Mouse (Mus musculus) kidney, postnatal 25 days (tissue): ENCODE measurements around the gene Rab31.

Source experiments
- DNase-seq, 2 experiments: peaks; one replicate each; pipeline ENCODE4 v3.0.0; 2021; ENCODE audit warnings: mixed read lengths in 2 of 2

Rab31 gene

DNA sequence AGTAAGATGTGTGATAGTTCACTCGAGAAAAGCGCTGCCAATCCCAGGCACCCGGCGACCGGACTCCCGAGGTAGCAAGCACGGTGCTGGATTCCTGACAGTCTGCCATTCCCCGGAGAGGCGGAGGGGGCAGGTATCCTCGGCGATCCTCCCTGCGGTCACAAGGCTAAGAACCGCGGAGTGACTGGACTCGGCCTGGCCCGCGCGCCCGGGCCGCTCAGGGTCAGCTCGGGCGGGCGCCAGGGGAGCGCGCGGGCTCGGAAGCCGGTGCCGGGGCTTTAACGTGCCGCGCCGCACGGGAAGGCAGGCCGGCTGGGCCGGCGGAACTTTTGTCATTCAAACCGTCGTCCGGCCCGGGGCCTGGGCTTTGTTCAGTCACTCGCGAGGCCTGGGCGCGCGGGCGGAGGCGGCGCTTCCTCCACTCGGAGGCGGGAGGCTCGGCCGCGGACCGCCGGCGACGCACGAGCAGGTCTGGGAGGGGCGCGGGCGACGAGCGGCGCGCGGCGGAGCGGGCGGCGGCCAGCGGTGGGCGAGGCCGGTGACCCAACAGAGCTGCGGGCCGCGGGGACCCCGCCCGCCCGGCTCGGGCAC, 10.1 kb upstream of the Rab31 start, which contains the start of gene Ppp4r1:
Gene Ppp4r1 (plus strand): TSS at position 23 of the 591 bp plus-strand sequence.
- DNase-seq: peak; percentile 84 to 94

DNA sequence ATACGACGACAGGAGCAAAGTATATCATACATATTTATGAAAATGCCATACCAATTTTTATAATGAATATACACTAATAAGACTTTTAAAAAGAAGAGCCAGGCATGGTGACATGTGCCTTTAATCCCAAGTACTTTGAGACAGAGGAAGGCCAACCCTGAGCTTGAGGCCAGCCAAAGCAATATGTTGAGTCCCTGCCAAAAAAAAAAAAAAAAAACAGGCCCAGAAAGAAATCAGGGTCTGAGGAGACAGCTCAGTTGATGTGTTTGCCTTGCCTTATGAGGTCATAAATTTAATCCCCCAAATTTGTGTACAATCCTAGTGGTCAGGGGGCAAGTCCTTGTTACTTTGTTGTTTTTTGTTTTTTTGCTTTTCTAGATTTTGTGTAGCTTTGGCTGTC, 8.4 kb upstream of the Rab31 start:
- DNase-seq: no peak

DNA sequence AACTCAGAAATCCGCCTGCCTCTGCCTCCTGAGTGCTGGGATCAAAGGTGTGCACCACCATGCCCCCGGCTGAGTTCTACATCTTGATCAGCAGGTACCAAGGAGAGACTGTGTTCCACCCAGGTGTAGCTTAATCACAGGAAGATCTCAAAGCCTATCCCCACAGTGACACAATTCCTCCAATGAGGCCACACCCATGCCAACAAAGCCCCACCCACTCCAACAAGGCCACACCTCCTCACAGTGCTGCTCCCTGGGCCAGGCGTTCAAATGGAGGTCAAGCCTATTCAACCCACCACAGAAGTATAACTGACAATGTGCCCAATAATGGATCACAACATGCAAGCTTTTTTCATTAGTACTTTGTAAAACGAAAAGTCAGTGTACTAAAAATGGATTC, 4.9 kb upstream of the Rab31 start:
- no peak for DNase-seq

DNA sequence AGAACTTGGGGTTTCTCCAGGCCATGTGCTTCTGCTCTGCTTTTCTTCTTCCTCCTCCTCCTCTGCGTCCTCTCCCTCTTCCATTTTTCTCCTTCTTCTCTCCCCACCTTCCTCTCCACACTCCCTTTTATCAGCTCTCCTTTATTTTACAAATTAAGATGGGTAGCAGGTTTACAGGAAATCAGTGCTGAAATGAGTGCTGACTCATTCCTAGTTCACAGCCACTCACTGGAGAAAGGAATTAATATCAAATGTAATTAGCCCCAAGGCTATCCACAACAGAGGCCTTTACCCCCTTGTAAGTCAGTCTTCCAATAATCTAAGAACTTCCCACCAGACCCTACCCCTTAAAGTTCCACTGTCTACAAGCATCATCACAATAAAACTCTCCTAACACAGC, 3.7 kb upstream of the Rab31 start:
- no peak for DNase-seq

DNA sequence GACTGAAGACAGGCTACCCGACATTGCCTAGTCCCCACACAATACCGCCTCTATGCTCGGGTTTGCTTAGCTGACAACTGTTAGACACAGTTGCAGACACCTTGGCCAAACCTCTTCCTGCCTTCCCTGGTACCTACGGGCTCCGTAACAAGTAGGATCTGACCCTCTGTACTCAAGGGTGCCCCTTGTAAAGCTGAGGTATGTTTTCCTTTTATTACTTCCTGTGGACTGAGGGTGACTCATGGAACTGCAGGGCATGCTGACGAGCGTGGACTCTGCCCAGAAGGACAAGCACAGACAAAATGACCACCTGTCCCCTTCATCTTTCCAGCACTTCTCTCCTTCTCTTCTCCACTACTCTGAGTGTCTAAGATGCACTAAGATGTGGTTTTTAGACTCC, 1.9 kb upstream of the Rab31 start:
- DNase-seq: peak in 1 of 2 experiments; percentile 45

DNA sequence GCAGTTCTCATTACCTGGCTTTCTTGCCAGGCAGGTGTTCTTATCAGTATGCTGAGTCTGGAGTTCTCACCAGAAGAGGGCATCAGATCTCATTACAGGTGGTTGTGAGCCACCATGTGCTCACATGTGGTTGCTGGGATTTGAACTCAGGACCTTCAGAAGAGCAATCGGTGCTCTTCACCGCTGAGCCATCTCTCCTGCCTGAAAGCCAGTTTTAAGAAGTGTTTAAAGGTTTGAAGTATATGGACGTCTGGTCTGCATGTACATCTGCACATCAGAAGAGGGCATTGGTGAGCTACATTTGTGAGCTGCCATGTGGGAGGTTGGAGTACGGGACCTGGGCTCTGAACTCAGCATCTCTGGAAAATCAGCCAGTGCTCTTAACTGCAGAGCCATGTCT, 1.1 kb upstream of the Rab31 start:
- DNase-seq: no peak

DNA sequence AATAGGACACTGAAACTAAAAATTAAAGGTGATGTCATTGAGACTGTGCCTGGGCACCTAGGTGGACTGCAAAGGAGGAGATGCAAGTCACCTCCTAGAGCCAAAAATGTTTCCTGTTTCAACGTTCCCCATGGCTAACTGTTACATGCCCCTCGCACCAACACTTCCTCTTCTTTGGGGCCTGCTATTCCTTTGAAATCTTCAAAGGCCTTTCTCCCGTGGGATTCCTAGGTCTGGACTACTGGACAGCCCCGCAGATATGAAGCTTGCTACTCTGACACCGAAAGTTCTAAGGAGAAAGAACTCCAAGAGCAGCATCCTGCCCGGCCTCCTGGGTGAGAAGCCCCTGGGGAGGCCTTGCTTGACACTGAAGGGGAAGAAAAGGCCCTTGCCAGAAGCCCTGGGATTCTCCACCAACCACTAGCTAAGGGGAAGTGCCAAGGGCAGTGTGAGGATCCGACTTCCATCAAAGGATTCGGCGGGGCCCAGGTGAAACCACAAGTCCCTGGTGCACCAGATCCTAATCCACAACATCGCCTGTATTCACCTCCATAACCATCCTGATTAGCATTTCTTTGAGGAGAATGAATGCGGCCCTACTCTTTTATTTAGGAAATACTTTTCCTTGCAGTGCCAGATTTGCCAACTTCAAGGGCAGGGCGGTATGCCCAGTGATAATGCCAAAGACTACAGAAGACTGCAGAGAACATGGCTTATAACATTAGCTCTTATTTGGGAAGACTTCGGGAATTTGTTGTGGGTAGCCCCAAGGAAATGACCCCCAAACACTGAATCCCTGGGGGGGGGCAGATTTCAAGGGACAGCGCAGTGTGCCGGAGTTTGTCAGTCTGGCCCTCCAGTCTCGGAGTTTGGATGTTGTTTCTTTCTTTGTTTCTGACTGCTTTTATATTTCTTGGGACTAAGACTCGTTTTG, 1.3 kb downstream of the Rab31 start:
- no peak for DNase-seq

DNA sequence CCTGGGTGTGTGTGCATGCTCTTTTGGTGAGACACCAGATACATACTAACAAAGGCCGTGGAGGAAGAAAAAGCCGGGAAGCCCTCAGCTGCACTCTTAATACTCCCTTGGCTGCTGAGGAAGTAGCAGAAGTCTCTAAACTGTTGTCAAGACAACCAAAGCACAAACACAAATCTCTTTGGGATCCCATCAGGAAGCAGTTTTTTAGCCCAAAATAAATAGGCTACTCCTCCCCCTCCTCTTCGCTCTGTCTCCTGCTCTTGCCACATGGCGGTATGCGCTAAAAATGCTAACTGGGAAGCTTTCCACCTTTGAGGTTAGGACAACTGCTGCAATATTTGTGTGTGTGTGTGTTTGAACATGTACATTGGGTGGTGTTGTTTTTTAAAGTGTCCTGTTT, 4.1 kb downstream of the Rab31 start:
- no peak for DNase-seq

DNA sequence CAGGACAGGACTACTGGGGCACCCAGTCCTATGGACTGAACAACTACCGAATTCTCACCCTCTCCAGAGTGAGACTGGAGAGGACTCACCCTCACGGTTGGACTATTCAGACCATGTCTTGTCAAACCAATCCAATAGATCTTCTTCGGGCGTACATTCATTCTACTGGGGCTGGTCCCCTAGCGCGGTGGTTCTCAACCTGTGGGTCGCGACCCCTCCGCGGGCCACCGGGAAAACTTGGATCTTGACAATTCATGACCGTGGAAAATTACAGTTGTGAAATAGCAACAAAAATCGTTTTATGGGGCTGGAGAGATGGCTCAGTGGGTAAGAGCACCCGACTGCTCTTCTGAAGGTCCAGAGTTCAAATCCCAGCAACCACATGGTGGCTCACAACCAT, 9.3 kb downstream of the Rab31 start:
- DNase-seq: no peak

DNA sequence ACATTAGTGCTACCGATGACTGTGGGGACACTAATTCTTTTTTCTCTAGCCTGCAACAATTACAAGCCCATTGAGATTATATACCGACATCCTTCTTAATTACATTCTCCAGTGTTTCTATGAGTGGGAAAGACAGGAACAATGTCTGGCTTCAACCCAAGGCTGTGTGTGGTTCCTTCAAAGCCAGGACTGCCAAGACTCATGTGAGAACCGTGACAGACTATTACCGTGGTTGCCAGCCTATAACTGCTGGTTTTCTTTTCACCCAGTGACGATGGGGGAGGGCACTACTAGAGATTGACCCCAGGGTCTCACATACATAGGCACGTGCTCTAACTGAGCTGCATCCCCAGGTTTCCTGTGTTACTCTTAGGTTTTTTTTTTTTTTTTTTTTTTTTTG, 15.4 kb downstream of the Rab31 start:
- DNase-seq: peak in 1 of 2 experiments; percentile 8

DNA sequence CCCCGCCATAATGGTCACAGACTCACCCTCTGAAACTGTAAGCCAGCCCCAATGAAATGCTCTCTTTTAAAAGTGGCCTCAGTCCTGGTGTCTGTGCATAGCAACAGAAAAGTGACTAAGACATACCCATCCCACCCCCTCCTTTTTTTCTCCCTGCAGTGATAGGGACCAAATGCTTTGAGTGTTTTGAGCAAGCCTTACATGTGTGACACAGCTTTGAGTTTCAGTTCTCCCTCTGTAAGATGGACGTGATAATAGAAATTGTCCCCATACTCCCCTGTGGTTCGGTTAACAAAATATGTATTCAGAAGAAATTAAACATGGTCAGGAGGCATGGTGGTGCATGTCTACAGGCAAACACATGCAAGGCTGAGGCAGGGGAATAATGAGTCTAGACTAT, 16.7 kb downstream of the Rab31 start:
- DNase-seq: no peak

DNA sequence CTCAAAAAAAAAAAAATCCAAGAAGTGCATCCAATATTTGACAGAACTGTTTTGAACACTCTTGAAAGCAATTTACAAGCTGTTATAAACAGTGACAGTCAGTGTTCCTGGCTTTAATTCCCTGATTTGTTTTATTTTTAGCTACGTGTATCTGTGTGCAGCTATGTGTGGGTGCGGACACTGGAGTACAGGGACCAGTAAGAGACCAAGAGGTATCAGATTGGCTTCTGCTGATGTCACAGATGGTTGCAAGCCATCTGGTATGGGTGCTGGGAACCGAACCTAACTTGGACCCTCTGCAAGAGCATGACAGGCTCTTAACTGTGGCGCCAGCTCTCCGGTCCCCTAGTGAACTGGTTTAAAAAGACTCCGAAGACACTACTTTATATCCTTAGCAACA, 19.4 kb downstream of the Rab31 start:
- no peak for DNase-seq

DNA sequence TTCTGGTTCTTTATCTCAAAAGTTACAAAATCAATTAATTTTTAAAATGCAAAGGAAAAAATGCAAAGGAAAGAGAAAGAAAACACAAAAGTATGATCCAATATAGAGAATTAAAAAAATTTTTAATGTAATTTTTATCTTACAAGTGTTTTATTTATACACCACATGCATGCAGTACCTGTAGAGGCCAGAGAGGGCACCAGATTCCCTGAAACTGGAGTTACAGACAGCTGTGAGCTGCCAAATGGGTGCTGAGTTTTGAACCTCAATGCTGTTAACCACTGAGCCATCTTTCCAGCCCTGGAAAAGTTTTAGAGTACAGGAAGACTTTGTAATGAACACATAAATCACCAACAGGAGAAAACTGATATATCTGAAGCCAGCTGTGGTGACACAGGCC, 22.3 kb downstream of the Rab31 start:
- DNase-seq: peak in 1 of 2 experiments; percentile 10

DNA sequence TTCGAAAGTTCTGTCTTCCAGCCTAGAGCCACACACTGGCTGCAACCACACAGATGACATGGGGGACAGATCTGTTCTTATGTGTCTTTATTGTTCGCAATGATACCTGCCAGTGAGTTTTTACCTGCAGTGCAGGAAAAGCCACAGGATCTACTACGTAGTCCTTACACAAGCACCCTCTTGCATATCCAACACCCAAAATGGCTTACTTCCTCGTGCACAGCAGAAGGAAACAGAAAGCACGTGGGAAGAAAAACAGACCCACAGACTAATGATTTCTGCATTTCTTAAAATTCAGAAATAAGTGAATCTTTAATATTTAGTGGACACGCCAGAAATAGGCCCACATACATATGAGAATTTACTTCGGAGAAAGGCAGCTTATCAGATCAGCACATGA, 22.7 kb downstream of the Rab31 start:
- no peak for DNase-seq

DNA sequence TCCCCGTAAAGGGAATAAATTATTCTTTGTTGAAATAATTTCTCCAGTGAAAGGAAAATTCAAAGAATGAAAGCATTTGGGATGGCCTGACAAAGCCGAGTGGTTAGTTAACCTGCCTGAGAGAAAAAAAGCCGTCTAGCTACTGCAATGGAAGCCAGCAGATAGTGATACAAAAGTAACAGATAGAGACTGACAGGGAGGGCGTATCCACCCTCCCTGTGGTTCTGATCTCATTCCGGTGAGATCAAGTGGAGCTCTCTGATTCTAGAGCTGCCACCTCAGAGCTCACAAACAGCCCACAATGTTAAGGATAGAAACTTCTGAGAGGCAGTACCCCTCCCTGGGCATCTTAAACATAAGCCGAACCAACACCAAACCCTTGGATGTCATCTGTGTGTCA, 23.6 kb downstream of the Rab31 start:
- no peak for DNase-seq

DNA sequence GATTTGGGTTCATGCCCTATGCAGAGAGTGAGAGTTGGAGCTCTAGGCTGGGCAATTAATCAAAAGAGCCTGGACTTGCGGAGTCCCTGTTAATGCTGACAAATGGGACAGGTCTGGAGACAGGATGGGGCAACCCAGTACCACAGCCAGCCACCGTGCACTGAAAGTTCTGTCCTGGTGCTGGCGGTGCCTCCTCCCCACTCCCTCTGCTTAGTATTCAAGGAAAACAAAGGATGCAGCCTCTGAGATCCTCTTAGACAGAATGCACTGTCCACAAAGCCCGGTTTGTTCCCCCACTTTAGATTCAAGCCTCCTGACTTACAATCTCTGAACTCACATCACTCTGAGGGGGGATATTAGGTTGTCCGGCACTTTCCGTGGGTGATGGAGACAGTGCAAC, 26.2 kb downstream of the Rab31 start:
- DNase-seq: no peak

DNA sequence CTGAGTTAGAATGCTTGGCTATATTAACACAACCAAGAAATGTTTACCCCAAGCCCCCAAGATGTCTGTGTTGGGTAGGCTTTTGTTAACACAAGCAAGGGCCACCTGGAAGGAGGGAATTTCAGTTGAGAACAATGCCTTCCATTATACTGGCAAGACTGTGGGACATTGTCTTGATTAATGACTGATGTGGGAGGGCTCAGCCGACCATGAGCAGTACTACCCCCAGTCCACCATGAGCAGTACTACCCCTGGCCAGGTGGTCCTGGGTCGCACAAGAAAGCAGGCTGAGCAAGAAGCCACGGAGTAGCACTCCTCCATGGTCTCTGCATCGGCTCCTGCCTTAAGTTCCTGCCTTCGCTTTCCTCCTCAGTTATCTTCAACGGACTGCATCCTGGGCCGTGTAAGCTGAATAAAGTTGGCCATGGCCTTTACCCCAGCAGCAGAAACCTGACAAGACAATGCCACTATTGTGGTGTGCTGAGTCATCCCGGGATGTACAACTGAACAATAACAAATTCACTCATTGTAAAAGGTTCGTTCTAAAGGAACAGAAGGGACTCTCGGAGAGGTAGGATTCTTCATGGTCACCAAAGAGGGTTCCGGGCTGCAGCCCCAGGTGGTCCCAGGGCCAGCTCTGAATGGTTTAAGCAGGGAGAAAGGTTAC, 28.8 kb downstream of the Rab31 start:
- DNase-seq: no peak

DNA sequence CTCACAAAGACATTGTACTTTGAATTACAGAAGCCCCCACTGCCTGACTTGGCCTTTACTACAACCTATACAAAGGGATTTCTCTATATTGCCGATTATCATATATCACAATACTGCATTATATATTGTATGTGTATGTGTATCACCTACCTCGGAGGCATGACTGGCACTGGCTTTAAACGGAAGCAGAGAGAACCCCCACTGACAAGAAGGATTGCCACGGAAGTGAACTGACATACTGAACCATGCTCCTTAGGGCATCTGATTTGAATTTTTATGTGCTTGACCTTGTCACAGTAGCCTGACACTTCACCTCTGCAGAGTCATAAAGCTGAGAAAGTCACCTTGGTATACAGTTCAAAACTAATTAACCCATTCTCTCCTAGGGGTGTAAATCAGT, 29.6 kb downstream of the Rab31 start:
- DNase-seq: no peak

DNA sequence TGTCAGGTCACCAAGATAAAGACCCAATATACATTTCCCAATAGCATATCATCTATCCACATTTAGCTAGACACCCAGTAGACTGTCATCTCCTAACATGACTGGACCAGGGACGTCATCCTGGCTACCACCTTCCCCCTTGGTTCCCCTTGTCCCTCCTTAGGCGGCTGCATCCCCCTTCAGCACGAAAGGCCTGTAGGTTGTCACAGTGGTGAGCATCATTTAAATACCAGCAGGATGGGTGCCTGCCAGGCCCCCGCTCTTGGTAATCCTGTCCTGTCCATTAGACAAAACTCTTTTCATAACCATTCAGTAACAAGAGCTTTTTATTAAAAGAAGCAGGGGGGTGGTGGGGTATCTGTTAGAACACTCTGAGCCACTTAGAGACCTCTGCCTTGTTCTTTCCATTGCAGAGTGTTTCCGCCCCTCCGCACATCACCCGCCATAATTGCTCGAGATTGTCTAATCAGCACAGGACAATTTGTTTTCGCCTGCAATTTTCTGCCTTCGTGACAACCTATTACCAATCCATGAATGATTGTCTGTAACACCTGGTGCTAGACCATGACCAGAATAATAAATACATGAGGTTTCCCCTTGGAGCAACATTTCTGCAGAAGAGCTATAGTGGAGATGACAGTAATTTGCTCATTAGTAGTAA, 30.2 kb downstream of the Rab31 start:
- DNase-seq: no peak

DNA sequence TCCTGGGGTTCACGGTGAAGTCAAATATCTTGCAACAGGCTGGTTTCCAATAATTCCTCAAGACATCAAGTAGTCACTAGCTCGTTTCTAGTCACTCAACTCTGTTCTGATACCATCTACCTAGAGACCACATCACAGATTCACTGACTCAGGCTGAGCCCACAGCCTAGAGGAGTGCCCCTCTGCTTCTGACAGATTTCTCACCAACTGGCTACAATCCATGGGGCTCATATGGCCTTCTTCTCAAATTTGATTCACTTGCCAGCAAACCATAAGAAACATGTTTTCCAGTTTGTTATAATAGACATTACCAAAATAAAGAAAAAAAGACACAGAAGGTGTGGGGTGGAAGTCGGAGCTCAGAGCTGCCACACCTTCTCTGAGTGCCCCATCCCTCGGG, 31.0 kb downstream of the Rab31 start:
- no peak for DNase-seq

DNA sequence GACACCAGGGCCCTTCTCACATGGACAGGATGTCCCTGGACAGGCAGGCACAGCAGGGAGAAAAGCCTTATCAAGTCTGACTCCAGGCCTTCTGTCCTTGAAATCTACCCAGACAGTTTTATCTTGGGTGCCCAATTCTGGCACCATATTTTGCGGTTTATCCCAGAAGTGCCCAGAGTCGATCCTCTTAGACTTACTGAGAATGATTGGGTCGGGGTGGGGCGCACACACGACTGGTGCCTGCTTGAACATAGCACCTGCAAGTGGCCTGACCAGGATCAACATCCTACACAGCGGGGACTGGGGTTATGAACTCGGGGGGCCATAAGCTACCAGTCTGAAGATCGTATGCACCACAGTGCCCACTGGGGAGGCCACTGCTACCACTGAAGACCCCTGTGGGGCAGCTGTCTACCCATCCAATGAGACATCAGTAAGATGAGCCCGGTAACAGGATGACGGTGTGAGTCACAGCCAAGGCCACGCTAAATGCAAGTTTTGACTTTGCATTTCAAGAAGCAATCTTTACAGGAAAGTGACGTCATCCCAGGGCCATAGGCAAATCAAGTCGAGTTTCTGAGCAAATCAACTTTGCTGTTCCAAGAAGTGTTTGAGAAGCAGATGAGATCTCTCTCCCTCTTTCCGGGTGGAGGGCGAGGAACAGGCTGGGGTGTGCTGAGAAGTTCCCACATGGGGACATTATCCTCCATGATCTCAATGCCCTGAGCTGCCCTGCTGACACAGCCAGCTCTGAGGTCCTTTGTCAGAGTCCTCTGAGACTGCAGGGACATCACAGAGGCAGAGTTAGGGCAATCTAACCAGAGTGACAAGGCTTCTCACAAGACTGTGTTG, 32.5 kb downstream of the Rab31 start:
- DNase-seq: no peak

DNA sequence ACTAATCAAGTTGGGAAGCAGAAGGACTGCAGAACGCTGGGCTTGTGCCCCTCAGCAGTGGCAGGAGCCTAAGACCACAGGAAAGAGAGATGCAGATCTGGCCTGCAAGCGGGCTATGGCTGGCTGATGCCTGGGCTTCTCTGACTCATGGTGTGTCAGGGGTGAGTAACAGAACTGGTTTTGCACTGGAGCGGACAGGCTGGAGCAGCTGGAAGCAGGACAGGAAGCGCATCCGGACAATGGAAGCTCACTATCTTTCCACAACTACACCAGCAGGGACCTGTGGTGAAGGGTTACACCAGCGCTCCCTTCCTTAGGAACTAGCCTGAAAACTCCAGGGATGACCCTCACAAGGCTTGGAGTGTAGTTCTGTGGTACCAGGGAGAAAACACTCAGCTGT, 34.9 kb downstream of the Rab31 start:
- peak; percentile 40 to 64 for DNase-seq
